Mouse (Mus musculus): ENCODE results near the gene Cd99l2. TPM values are rescaled to one million over a fixed set of nuclear protein-coding genes. Genes with fewer than 3 reads are reported as not detected.

Gene Cd99l2
- polyA plus RNA-seq (2015; fragmentation: Illumina TruSeq; extraction: RNeasy Lipid Tissue Mini Kit (QIAGEN cat#74804); ENCODE audit: low read depth, low replicate concordance), result 76.1 TPM

GRCm38 (mm10) chrX:71492634-71493278 lies at the start of gene Cd99l2:
Gene Cd99l2, minus strand, starts transcription at chrX:71492849.

Other genes starting within 250 kb of the Cd99l2 start
- gene Mtmr1, start 128.1 kb downstream of the Cd99l2 start, polyA plus RNA-seq (2015; fragmentation: Illumina TruSeq; extraction: RNeasy Lipid Tissue Mini Kit (QIAGEN cat#74804); ENCODE audit: low read depth, low replicate concordance), result 36.0 TPM
- gene Hmgb3, start 63.1 kb upstream of the Cd99l2 start, polyA plus RNA-seq (2015; fragmentation: Illumina TruSeq; extraction: RNeasy Lipid Tissue Mini Kit (QIAGEN cat#74804); ENCODE audit: low read depth, low replicate concordance), result 56.6 TPM
- gene Gpr50, start 170.8 kb upstream of the Cd99l2 start, polyA plus RNA-seq (2015; fragmentation: Illumina TruSeq; extraction: RNeasy Lipid Tissue Mini Kit (QIAGEN cat#74804); ENCODE audit: low read depth, low replicate concordance), result 0.37 TPM

Data from brain, adult 10 weeks (tissue).